Mouse (Mus musculus) kidney, adult 2 months (tissue): ENCODE data around the gene Ovol1. TPM values are rescaled to one million over a fixed set of nuclear protein-coding genes. Genes with fewer than 3 reads are reported as not detected.

Experiments used
- DNase-seq: peaks from one replicate; pipeline ENCODE4 v3.0.0; 2021
- H3K27ac ChIP-seq: fragments of 200-500 bp; 2 replicates; pipeline ENCODE4 v1.5.1; 2012; ENCODE audit warnings: low read depth, low read length, control low read depth, inconsistent platforms; ENCODE audit not compliant: insufficient read depth
- H3K27me3 ChIP-seq: fragments of 200-500 bp; replicated peaks from 2 replicates; pipeline ENCODE4 v1.6.1; 2012; ENCODE audit warnings: mild to moderate bottlenecking, moderate library complexity, low read length, inconsistent platforms; ENCODE audit not compliant: control insufficient read depth, insufficient read depth
- H3K36me3 ChIP-seq: fragments of 200-500 bp; 2 replicates; pipeline ENCODE4 v1.6.1; 2012; ENCODE audit warnings: mild to moderate bottlenecking, moderate library complexity, low read length, inconsistent platforms; ENCODE audit not compliant: control insufficient read depth, insufficient read depth
- H3K4me1 ChIP-seq: fragments of 200-500 bp; 2 replicates; pipeline ENCODE4 v1.6.1; 2011; ENCODE audit warnings: low read length; ENCODE audit not compliant: control insufficient read depth, insufficient read depth
- H3K4me3 ChIP-seq: fragments of 200-500 bp; 2 replicates; pipeline ENCODE4 v1.5.1; 2011; ENCODE audit warnings: mild to moderate bottlenecking, low read depth, low read length, control low read depth; ENCODE audit not compliant: insufficient read depth
- CTCF ChIP-seq: fragments of 200-500 bp; conservative IDR thresholded peaks from 2 replicates; pipeline ENCODE4 v1.5.1; 2011; ENCODE audit warnings: low read depth, mild to moderate bottlenecking, control low read depth, low read length, moderate library complexity, mixed read lengths; ENCODE audit not compliant: insufficient read depth, insufficient read length
- POLR2A ChIP-seq: fragments of 200-500 bp; IDR thresholded peaks from one replicate; pipeline ENCODE4 v1.6.1; 2011; ENCODE audit warnings: low read depth, low read length, control low read depth
- WGBS: fragments of 180-500 bp; shearing (Covaris S2); methylation state at CpG from one replicate; pipeline ENCODE4 v1.1.7; 2018; 5-methylcytosine and 5-hydroxymethylcytosine counted together
- polyA plus RNA-seq: library from polyadenylated mRNA; depleted of rRNA; stranded (reverse); fragments of >200 nt; gene quantifications from 2 replicates; pipeline ENCODE4 v1.2.3, GENCODE M21; 2012

Ovol1 gene
- polyA plus RNA-seq, 1 experiment: 9.0 TPM

- Histone ChIP-seq H3K4me1 (no peaks in the 10 kb centered on the region), H3K4me3 (no peak overlapping the region), H3K36me3 (no peaks in the 10 kb centered on the region; the same call in 1 of the 2 replicates), H3K27me3 (no peaks in the 10 kb centered on the region), H3K27ac (no peak overlapping the region)
- 71% methylated on average over 4 of the region's 4 CpGs for WGBS
- no peak for DNase-seq
- no peak for TF ChIP-seq CTCF
- TF ChIP-seq POLR2A: no peak
Measured at GRCm38 (mm10) chr19:5547471-5548056, 12.9 kb downstream of the Ovol1 start.

GRCm38 (mm10) chr19:5544031-5544430 is 16.4 kb downstream of the Ovol1 start:
- Histone ChIP-seq H3K4me3 (no peak overlapping the region), H3K36me3 (no peaks in the 10 kb centered on the region), H3K27me3 (no peaks in the 10 kb centered on the region), H3K4me1 (no peaks in the 10 kb centered on the region), H3K27ac (no peak overlapping the region)
- DNase-seq: no peak
- TF ChIP-seq POLR2A (no peak), CTCF (no peak)
- 78% methylated on average over 11 of the region's 11 CpGs for WGBS

- TF ChIP-seq CTCF (no peak), POLR2A (no peak)
- H3K4me3 ChIP-seq: no peak overlapping the region
- no peaks in the 10 kb centered on the region for H3K27me3 ChIP-seq
- H3K36me3 ChIP-seq: no peaks in the 10 kb centered on the region
- H3K27ac ChIP-seq: no peak overlapping the region
- no peaks in the 10 kb centered on the region for H3K4me1 ChIP-seq
- 91% methylated on average over 9 of the region's 9 CpGs for WGBS
- no peak for DNase-seq
Measured at GRCm38 (mm10) chr19:5543362-5543761, 17.1 kb downstream of the Ovol1 start.

- DNase-seq: no peak
Measured at GRCm38 (mm10) chr19:5538786-5539185, 21.7 kb downstream of the Ovol1 start.

GRCm38 (mm10) chr19:5532520-5532919 is 27.9 kb downstream of the Ovol1 start:
- H3K4me1 ChIP-seq: peaks cover 11% of the 10 kb centered on the region
- no peak for TF ChIP-seq CTCF
- no peak for TF ChIP-seq POLR2A
- no peaks in the 10 kb centered on the region for H3K36me3 ChIP-seq
- 69% methylated on average over 8 of the region's 8 CpGs for WGBS
- no peaks in the 10 kb centered on the region for H3K27me3 ChIP-seq
- H3K4me3 ChIP-seq: no peak overlapping the region
- no peak for DNase-seq
- no peak overlapping the region for H3K27ac ChIP-seq

More at GRCm38 (mm10) chr19:5538786-5539185, 21.7 kb downstream of the Ovol1 start:
- H3K27ac ChIP-seq: no peak overlapping the region
- H3K4me3 ChIP-seq: no peak overlapping the region
- WGBS: 81% methylated on average over 8 of the region's 8 CpGs
- no peaks in the 10 kb centered on the region for H3K27me3 ChIP-seq
- no peak for TF ChIP-seq POLR2A
- TF ChIP-seq CTCF: no peak
- no peaks in the 10 kb centered on the region for H3K36me3 ChIP-seq
- H3K4me1 ChIP-seq: no peaks in the 10 kb centered on the region

- WGBS: 32% methylated on average over 7 of the region's 7 CpGs
- Histone ChIP-seq H3K4me3 (no peak overlapping the region), H3K27ac (peak overlapping the region; percentile 58), H3K4me1 (peaks cover 11% of the 10 kb centered on the region), H3K27me3 (no peaks in the 10 kb centered on the region), H3K36me3 (no peaks in the 10 kb centered on the region)
- no peak for TF ChIP-seq POLR2A
- TF ChIP-seq CTCF: no peak
- DNase-seq: no peak
Measured at GRCm38 (mm10) chr19:5530138-5530524, 30.3 kb downstream of the Ovol1 start.

GRCm38 (mm10) chr19:5529325-5530137 is 30.9 kb downstream of the Ovol1 start:
- Histone ChIP-seq H3K27me3 (no peaks in the 10 kb centered on the region), H3K4me3 (peak overlapping the region; percentile 35), H3K27ac (peak overlapping the region; percentile 73), H3K36me3 (no peaks in the 10 kb centered on the region), H3K4me1 (peaks cover 11% of the 10 kb centered on the region)
- TF ChIP-seq CTCF (peak; percentile 98), POLR2A (no peak)
- WGBS: 4% methylated on average over 20 of the region's 20 CpGs
- peak; percentile 99 for DNase-seq
